Mouse (Mus musculus): ENCODE measurements around the gene Shox2.
A peak's percentile ranks its signal among the peaks of the same experiment; 100 is the strongest.

The Shox2 gene

GRCm38 (mm10) chr3:66959972-66960371, 21.6 kb downstream of the Shox2 start:
- DNase-seq (ENCODE audit: low spot score) = no peak

- no peak for DNase-seq (ENCODE audit: low spot score)
Observed at GRCm38 (mm10) chr3:66955126-66955525, 26.4 kb downstream of the Shox2 start.

GRCm38 (mm10) chr3:66939675-66940074, 41.9 kb downstream of the Shox2 start:
- no peak for DNase-seq (ENCODE audit: low spot score)

GRCm38 (mm10) chr3:66922436-66922835, 59.1 kb downstream of the Shox2 start:
- peak; percentile 51 for DNase-seq (ENCODE audit: low spot score)

All from MN1 (cell line).